Mouse (Mus musculus): ENCODE data around the gene Mettl27. TPM values are rescaled to one million over a fixed set of nuclear protein-coding genes. Genes with fewer than 3 reads are reported as not detected.
A peak's percentile ranks its signal among the peaks of the same experiment; 100 is the strongest.

Mettl27 gene
- total RNA-seq, 1 experiment = 15.6 TPM

- no peaks in the 10 kb centered on the region for H3K9me3 ChIP-seq (ENCODE audit: control insufficient read depth, insufficient read depth, low read depth, low read length)
- in situ Hi-C loops (cut with MboI; ENCODE audit: low sequenced_read_pairs in 2 of 2, unreplicated experiment in 2 of 2) = no loop called here
- H3K36me3 ChIP-seq (ENCODE audit: control insufficient read depth, insufficient read depth, low read length, poor library complexity, severe bottlenecking) = peaks cover 7% of the 10 kb centered on the region; the same call in 1 of the 2 replicates
- peak overlapping the region; percentile 84 for H3K27ac ChIP-seq (ENCODE audit: insufficient read depth, low read depth, low read length, poor library complexity, severe bottlenecking)
- H3K4me1 ChIP-seq (ENCODE audit: control insufficient read depth in 2 of 2, insufficient read depth in 2 of 2, low read length in 2 of 2, poor library complexity in 1 of 2) = peaks cover 10 to 37% of the 10 kb centered on the region in 2 experiments; a peak in 3 of 4 replicates
- peak overlapping the region; percentile 69 for H3K9ac ChIP-seq (ENCODE audit: insufficient read depth, low read depth, low read length, poor library complexity, severe bottlenecking)
- DNase-seq (ENCODE audit: low read depth, low spot score) = no peak
- peak overlapping the region; percentile 66 to 82 for H3K4me3 ChIP-seq (ENCODE audit: insufficient read depth in 1 of 2, low read depth in 1 of 2, low read length in 2 of 2, poor library complexity in 1 of 2, severe bottlenecking in 1 of 2)
- no peak for TF ChIP-seq ZC3H11A (IDR thresholded peaks at IDR 0.05; ENCODE audit: borderline replicate concordance, low read depth, low read length)
- no peak for TF ChIP-seq ZNF384 (IDR thresholded peaks at IDR 0.05; ENCODE audit: low read depth, low read length)
- no peak for TF ChIP-seq HCFC1 (IDR thresholded peaks at IDR 0.05; ENCODE audit: borderline replicate concordance, insufficient read depth, low read length)
- TF ChIP-seq CHD2 (IDR thresholded peaks at IDR 0.05; ENCODE audit: low read depth, low read length) = no peak
- TF ChIP-seq MAFK (IDR thresholded peaks at IDR 0.05; ENCODE audit: insufficient read depth, low read depth, low read length) = no peak
These were observed 14.1 kb downstream of the Mettl27 start for GRCm38 (mm10) chr5:134946063-134946856.

GRCm38 (mm10) chr5:134946857-134947255 is 14.7 kb downstream of the Mettl27 start, which contains the start of gene Cldn4:
Gene Cldn4, minus strand, starts transcription at chr5:134946934.
- TF ChIP-seq ZNF384 (IDR thresholded peaks at IDR 0.05; ENCODE audit: low read depth, low read length) (no peak), HCFC1 (IDR thresholded peaks at IDR 0.05; ENCODE audit: borderline replicate concordance, insufficient read depth, low read length) (no peak), CHD2 (IDR thresholded peaks at IDR 0.05; ENCODE audit: low read depth, low read length) (no peak), MAFK (IDR thresholded peaks at IDR 0.05; ENCODE audit: insufficient read depth, low read depth, low read length) (no peak; the same call in 1 of the 2 replicates), ZC3H11A (IDR thresholded peaks at IDR 0.05; ENCODE audit: borderline replicate concordance, low read depth, low read length) (no peak)
- Histone ChIP-seq H3K9ac (ENCODE audit: insufficient read depth, low read depth, low read length, poor library complexity, severe bottlenecking) (peak within 1 kb of the TSS; percentile 69), H3K36me3 (ENCODE audit: control insufficient read depth, insufficient read depth, low read length, poor library complexity, severe bottlenecking) (peaks cover 7% of the 10 kb centered on the region; the same call in 1 of the 2 replicates), H3K4me1 (ENCODE audit: control insufficient read depth in 2 of 2, insufficient read depth in 2 of 2, low read length in 2 of 2, poor library complexity in 1 of 2) (peaks cover 9 to 36% of the 10 kb centered on the region in 2 experiments; a peak in 3 of 4 replicates), H3K27ac (ENCODE audit: insufficient read depth, low read depth, low read length, poor library complexity, severe bottlenecking) (peak within 1 kb of the TSS; percentile 84), H3K4me3 (ENCODE audit: insufficient read depth in 1 of 2, low read depth in 1 of 2, low read length in 2 of 2, poor library complexity in 1 of 2, severe bottlenecking in 1 of 2) (peak within 1 kb of the TSS; percentile 66 to 82), H3K9me3 (ENCODE audit: control insufficient read depth, insufficient read depth, low read depth, low read length) (no peaks in the 10 kb centered on the region)
- DNase-seq (ENCODE audit: low read depth, low spot score) = peak; percentile 75
- in situ Hi-C loops (cut with MboI; ENCODE audit: low sequenced_read_pairs in 2 of 2, unreplicated experiment in 2 of 2) = no loop called here

- Histone ChIP-seq H3K9ac (ENCODE audit: insufficient read depth, low read depth, low read length, poor library complexity, severe bottlenecking) (no peak overlapping the region), H3K36me3 (ENCODE audit: control insufficient read depth, insufficient read depth, low read length, poor library complexity, severe bottlenecking) (peaks cover 7% of the 10 kb centered on the region; the same call in 1 of the 2 replicates), H3K27ac (ENCODE audit: insufficient read depth, low read depth, low read length, poor library complexity, severe bottlenecking) (peak overlapping the region; percentile 84), H3K4me1 (ENCODE audit: control insufficient read depth in 2 of 2, insufficient read depth in 2 of 2, low read length in 2 of 2, poor library complexity in 1 of 2) (peaks cover 12 to 40% of the 10 kb centered on the region in 2 experiments), H3K9me3 (ENCODE audit: control insufficient read depth, insufficient read depth, low read depth, low read length) (no peaks in the 10 kb centered on the region), H3K4me3 (ENCODE audit: insufficient read depth in 1 of 2, low read depth in 1 of 2, low read length in 2 of 2, poor library complexity in 1 of 2, severe bottlenecking in 1 of 2) (peak overlapping the region; percentile 66 to 82; a peak in 3 of 4 replicates)
- no peak for DNase-seq (ENCODE audit: low read depth, low spot score)
- no peak for TF ChIP-seq ZNF384 (IDR thresholded peaks at IDR 0.05; ENCODE audit: low read depth, low read length)
- TF ChIP-seq MAFK (IDR thresholded peaks at IDR 0.05; ENCODE audit: insufficient read depth, low read depth, low read length) = no peak
- 0 out of 2 replicates have a peak, but pooled peaks have one; percentile 10 for TF ChIP-seq CHD2 (IDR thresholded peaks at IDR 0.05; ENCODE audit: low read depth, low read length)
- in situ Hi-C loops (cut with MboI; ENCODE audit: low sequenced_read_pairs in 2 of 2, unreplicated experiment in 2 of 2) = no loop called here
These were observed 15.4 kb downstream of the Mettl27 start for GRCm38 (mm10) chr5:134947420-134948084.

GRCm38 (mm10) chr5:134948085-134948439 is 15.9 kb downstream of the Mettl27 start:
- no peak overlapping the region for H3K9ac ChIP-seq (ENCODE audit: insufficient read depth, low read depth, low read length, poor library complexity, severe bottlenecking)
- in situ Hi-C loops (cut with MboI; ENCODE audit: low sequenced_read_pairs in 2 of 2, unreplicated experiment in 2 of 2) = no loop called here
- H3K4me1 ChIP-seq (ENCODE audit: control insufficient read depth in 2 of 2, insufficient read depth in 2 of 2, low read length in 2 of 2, poor library complexity in 1 of 2) = peaks cover 10 to 43% of the 10 kb centered on the region in 2 experiments
- no peak for TF ChIP-seq ZNF384 (IDR thresholded peaks at IDR 0.05; ENCODE audit: low read depth, low read length)
- TF ChIP-seq ZC3H11A (IDR thresholded peaks at IDR 0.05; ENCODE audit: borderline replicate concordance, low read depth, low read length) = no peak
- TF ChIP-seq HCFC1 (IDR thresholded peaks at IDR 0.05; ENCODE audit: borderline replicate concordance, insufficient read depth, low read length) = no peak
- TF ChIP-seq CHD2 (IDR thresholded peaks at IDR 0.05; ENCODE audit: low read depth, low read length) = no peak
- TF ChIP-seq MAFK (IDR thresholded peaks at IDR 0.05; ENCODE audit: insufficient read depth, low read depth, low read length) = no peak
- peaks cover 7% of the 10 kb centered on the region; the same call in 1 of the 2 replicates for H3K36me3 ChIP-seq (ENCODE audit: control insufficient read depth, insufficient read depth, low read length, poor library complexity, severe bottlenecking)
- DNase-seq (ENCODE audit: low read depth, low spot score) = no peak
- H3K4me3 ChIP-seq (ENCODE audit: insufficient read depth in 1 of 2, low read depth in 1 of 2, low read length in 2 of 2, poor library complexity in 1 of 2, severe bottlenecking in 1 of 2) = no peak overlapping the region
- H3K27ac ChIP-seq (ENCODE audit: insufficient read depth, low read depth, low read length, poor library complexity, severe bottlenecking) = 0 out of 2 replicates have a peak overlapping the region, but pooled peaks have one; percentile 84
- H3K9me3 ChIP-seq (ENCODE audit: control insufficient read depth, insufficient read depth, low read depth, low read length) = no peaks in the 10 kb centered on the region
